Mouse (Mus musculus) neural tube, embryonic 14.5 days (tissue): ENCODE data around the gene Fn1. TPM values are rescaled to one million over a fixed set of nuclear protein-coding genes. Genes with fewer than 3 reads are reported as not detected.

Experiments
- ATAC-seq: fragments of 200-750 bp; cut with Nextera tagmentation; 2 replicates; pipeline ENCODE4 v1.8.0; 2017; ENCODE audit warnings: low read depth, mild to moderate bottlenecking, moderate TSS enrichment, moderate library complexity
- H3K27ac ChIP-seq: fragments of 300-500 bp; sonication (generic); 2 replicates; pipeline ENCODE4 v1.5.1; 2014; ENCODE audit warnings: low read depth, mild to moderate bottlenecking, control low read depth, low read length, moderate library complexity, mixed read lengths
- H3K27me3 ChIP-seq: fragments of 300-500 bp; sonication (generic); 2 replicates; pipeline ENCODE4 v1.6.1; 2014; ENCODE audit warnings: low read length; ENCODE audit not compliant: control insufficient read depth, insufficient read depth
- H3K36me3 ChIP-seq: fragments of 300-500 bp; sonication (generic); 2 replicates; pipeline ENCODE4 v1.6.1; 2014; ENCODE audit warnings: low read length, mixed read lengths; ENCODE audit not compliant: control insufficient read depth, insufficient read depth
- H3K4me1 ChIP-seq: fragments of 300-500 bp; sonication (generic); 2 replicates; pipeline ENCODE4 v1.6.1; 2014; ENCODE audit warnings: low read length; ENCODE audit not compliant: control insufficient read depth, insufficient read depth
- H3K4me2 ChIP-seq: fragments of 300-500 bp; sonication (generic); 2 replicates; pipeline ENCODE4 v1.6.1; 2014; ENCODE audit warnings: mild to moderate bottlenecking, low read depth, low read length, control low read depth
- H3K4me3 ChIP-seq: fragments of 300-500 bp; sonication (generic); 2 replicates; pipeline ENCODE4 v1.5.1; 2014; ENCODE audit warnings: low read depth, low read length, control low read depth, mixed read lengths
- H3K9ac ChIP-seq: fragments of 300-500 bp; sonication (generic); replicated peaks from 2 replicates; pipeline ENCODE4 v1.6.1; 2014; ENCODE audit warnings: low read depth, mild to moderate bottlenecking, control low read depth, low read length, mixed read lengths
- H3K9me3 ChIP-seq: fragments of 300-500 bp; sonication (generic); 2 replicates; pipeline ENCODE4 v1.6.1; 2016; ENCODE audit warnings: low read length; ENCODE audit not compliant: control insufficient read depth
- WGBS: fragments of 180-500 bp; shearing (Covaris S2); extraction: QIAGEN DNeasy Blood & Tissue Kit; methylation state at CpG from one replicate; pipeline ENCODE4 v1.1.7; 2014; 5-methylcytosine and 5-hydroxymethylcytosine counted together
- polyA plus RNA-seq: library from polyadenylated mRNA; unstranded; fragments of >200 nt; fragmentation: Nextera tagmentation; extraction: Ambion mirVana; gene quantifications from 2 replicates; pipeline ENCODE4 v1.2.1, GENCODE M21; 2014

Fn1 gene
- polyA plus RNA-seq, 1 experiment from 2014 or later = 18.5 TPM

DNA sequence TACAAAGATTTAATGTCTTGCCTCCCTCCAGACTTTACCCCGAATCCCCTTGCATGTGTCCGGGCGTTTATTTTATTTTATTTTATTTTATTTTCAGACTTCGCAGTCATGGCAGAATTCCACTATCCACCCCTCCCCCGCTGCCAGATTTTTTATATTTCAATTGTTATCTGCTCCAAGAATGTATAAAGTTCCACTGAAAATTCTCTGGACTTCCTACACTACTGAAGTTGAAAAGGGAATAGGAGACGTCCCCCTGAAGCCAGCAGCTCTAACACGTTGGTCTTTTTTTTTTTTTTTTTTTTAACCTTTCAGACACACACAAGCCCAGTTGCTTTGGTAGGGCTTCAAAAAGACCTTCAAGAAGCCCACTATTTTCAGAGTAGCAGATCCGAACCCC lies 1.2 kb upstream of the Fn1 start:
- ATAC-seq = no peak
- Histone ChIP-seq H3K4me2 (peak overlapping the region; percentile 96), H3K27me3 (no peaks in the 10 kb centered on the region), H3K9me3 (no peaks in the 10 kb centered on the region), H3K27ac (no peak overlapping the region), H3K4me3 (peak overlapping the region; percentile 64; the same call in 1 of the 2 replicates), H3K36me3 (no peaks in the 10 kb centered on the region), H3K9ac (0 out of 2 replicates have a peak overlapping the region, but pooled peaks have one; percentile 57), H3K4me1 (peaks cover 7% of the 10 kb centered on the region; the same call in 1 of the 2 replicates)
- WGBS = 17% methylated on average over 8 of the region's 8 CpGs

DNA sequence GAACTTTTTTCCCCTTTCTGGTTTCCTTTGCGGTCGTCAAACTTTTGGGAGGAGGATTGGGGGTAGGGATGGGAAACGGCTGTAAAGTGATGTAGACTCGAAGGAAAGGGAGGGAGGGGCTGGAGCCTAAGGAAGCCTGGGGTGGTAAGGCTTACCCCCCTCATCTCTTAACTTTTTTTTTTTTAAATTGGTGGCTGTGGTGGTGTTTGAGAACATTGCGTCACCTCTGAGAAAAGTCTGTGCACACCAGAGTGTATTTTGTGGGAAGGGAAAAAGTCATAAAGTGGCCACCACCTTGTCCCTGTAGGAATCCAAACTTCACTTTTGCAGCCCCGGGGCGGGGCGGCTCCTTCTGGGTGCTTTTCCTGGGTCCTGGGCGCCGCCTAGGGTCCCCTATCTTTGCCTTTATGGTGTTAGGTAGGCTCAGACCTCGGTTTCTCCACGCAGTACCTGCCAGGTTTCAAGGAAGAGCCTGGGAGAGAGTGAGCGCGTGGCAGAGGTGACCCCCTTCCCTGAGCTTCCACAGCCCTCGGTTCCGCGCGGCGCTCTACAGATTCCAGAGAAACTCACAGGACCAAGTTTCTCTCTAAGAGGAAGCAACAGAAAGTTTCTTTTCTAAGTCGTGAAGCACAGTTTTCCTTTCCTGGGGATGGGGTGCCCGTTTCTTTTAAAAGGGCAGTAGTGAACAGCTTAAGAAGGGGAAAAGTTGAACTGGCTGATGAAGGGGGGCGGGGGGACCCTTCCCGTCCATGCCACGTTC lies 580 bp upstream of the Fn1 start:
- Histone ChIP-seq H3K4me3 (peak overlapping the region; percentile 64), H3K27me3 (no peaks in the 10 kb centered on the region), H3K4me2 (peak overlapping the region; percentile 96), H3K36me3 (no peaks in the 10 kb centered on the region), H3K9me3 (no peaks in the 10 kb centered on the region), H3K27ac (peak overlapping the region; percentile 52; the same call in 1 of the 2 replicates), H3K4me1 (peaks cover 7% of the 10 kb centered on the region; the same call in 1 of the 2 replicates), H3K9ac (peak overlapping the region; percentile 57)
- WGBS = under 1% methylated on average over 24 of the region's 24 CpGs
- peak; percentile 12; the same call in 1 of the 2 replicates for ATAC-seq

DNA sequence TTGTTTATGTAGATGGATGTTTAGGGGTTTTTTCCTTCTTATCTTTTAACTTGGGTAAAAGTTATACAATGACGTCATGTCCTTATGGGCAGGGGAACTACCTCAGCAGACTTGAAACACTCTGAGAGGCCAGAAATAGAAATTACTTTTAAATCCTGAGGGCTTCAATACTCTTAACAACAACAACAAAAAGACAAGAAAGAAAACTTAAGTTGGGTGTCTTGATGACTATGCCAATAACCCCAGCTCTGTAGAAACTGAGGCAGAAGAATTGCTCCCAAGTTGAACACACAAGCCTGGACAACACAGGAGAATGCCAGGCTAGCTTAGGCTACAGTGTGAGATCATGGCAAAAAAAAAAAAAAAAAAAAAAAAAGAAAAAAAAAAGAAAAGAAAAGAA lies 1.2 kb downstream of the Fn1 start:
- H3K4me3 ChIP-seq = peak overlapping the region; percentile 1; the same call in 1 of the 2 replicates
- H3K4me1 ChIP-seq = peaks cover 7% of the 10 kb centered on the region; the same call in 1 of the 2 replicates
- 31% methylated on average over 1 of the region's 1 CpGs for WGBS

DNA sequence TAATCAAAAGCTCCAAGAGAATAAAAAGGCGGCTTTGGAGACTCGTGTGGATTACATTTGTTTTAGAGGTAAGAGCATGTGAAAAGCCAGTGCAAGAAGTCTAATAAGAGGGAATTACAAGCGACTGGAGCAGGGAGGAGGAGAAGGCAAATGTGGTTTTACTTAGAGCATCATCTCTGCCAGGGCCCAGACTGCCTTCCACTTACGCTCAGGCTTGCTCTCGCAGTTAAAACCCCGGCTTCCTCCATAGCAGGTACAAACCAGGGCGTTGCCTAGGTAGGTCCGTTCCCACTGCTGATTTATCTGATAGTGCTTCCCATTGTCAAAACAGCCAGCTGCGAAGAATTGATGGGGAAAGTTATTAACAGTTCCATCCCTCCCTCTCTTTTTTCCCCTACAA lies 1.7 kb downstream of the Fn1 start:
- 32% methylated on average over 9 of the region's 9 CpGs for WGBS
- Histone ChIP-seq H3K9me3 (no peaks in the 10 kb centered on the region), H3K4me3 (peak overlapping the region; percentile 1; the same call in 1 of the 2 replicates), H3K4me1 (peaks cover 7% of the 10 kb centered on the region; the same call in 1 of the 2 replicates), H3K9ac (no peak overlapping the region), H3K36me3 (no peaks in the 10 kb centered on the region), H3K4me2 (peak overlapping the region; percentile 15; the same call in 1 of the 2 replicates), H3K27ac (no peak overlapping the region), H3K27me3 (no peaks in the 10 kb centered on the region)
- no peak for ATAC-seq

More for the DNA sequence above, 1.2 kb downstream of the Fn1 start:
- H3K4me2 ChIP-seq = peak overlapping the region; percentile 0; the same call in 1 of the 2 replicates
- H3K27ac ChIP-seq = no peak overlapping the region
- ATAC-seq = no peak
- H3K36me3 ChIP-seq = no peaks in the 10 kb centered on the region
- H3K27me3 ChIP-seq = no peaks in the 10 kb centered on the region
- H3K9me3 ChIP-seq = no peaks in the 10 kb centered on the region
- H3K9ac ChIP-seq = no peak overlapping the region

DNA sequence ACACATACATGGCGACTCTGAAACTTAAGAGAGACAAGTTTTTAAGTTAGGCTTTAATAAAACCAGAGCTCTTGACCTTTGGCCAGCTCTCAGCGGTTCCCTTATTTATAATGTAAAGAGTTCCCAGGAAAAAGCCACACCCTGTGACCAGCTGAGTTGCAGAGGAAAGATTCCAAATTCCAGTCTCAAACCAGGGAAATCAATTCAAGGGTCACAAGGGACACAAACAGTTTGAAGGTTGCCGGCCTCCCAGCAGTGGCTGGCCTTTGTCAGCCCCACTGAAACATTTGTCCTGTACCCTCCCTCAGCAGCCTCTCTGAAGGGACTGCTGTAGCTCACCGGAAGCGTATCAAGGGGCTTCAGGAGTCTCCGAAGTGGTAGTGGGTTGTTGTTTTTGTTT lies 2.3 kb downstream of the Fn1 start:
- H3K27me3 ChIP-seq = no peaks in the 10 kb centered on the region
- no peak overlapping the region for H3K27ac ChIP-seq
- no peak overlapping the region for H3K9ac ChIP-seq
- ATAC-seq = no peak
- H3K4me1 ChIP-seq = peaks cover 7% of the 10 kb centered on the region; the same call in 1 of the 2 replicates
- WGBS = 22% methylated on average over 6 of the region's 6 CpGs
- H3K4me2 ChIP-seq = 0 out of 2 replicates have a peak overlapping the region, but pooled peaks have one; percentile 15
- no peaks in the 10 kb centered on the region for H3K9me3 ChIP-seq
- H3K4me3 ChIP-seq = no peak overlapping the region
- H3K36me3 ChIP-seq = no peaks in the 10 kb centered on the region

DNA sequence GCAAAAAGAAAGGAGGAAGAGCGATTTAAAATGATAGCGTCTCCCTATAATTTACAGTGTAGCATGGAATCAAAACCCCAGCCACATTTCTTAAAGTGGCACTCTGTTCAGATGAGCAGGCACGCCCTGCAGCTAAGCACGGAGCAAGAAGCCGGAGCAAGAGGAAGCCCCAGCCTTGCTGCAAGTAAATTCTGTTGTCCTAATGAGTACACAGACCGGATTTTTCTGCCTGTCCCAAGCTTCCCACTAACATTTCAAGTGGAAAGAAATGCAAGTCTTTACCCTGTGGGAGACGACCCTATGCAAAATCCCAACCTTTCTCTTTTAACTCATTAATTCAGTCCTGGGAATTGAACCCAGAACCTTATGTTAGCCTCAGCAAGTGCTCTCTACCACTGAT lies 4.8 kb downstream of the Fn1 start:
- no peak for ATAC-seq
- no peak overlapping the region for H3K4me3 ChIP-seq
- H3K27me3 ChIP-seq = no peaks in the 10 kb centered on the region
- WGBS = 90% methylated on average over 7 of the region's 7 CpGs
- no peak overlapping the region for H3K9ac ChIP-seq
- no peak overlapping the region for H3K27ac ChIP-seq
- no peaks in the 10 kb centered on the region for H3K9me3 ChIP-seq
- H3K4me2 ChIP-seq = no peak overlapping the region
- no peaks in the 10 kb centered on the region for H3K36me3 ChIP-seq
- H3K4me1 ChIP-seq = no peaks in the 10 kb centered on the region

DNA sequence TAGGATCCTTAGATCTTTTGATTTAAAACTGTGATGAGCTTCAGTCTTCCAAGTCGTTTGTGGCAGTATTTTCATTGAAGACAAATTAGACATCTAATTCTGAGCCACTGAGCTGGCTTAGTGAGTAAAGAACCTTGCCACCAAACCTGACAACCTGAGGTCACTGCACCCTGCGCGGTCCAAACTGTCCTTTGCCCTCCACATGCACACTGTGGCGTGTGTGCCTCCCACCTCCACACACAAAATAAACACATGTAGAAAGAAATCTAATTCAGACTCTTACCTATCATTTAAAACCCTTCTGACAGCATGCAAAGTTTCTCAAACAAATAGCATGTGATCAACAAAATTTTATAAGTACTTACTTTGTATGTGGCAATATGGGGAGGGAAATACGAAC lies 6.2 kb downstream of the Fn1 start:
- Histone ChIP-seq H3K9ac (no peak overlapping the region), H3K27ac (no peak overlapping the region), H3K36me3 (no peaks in the 10 kb centered on the region), H3K27me3 (no peaks in the 10 kb centered on the region), H3K4me1 (no peaks in the 10 kb centered on the region), H3K4me2 (no peak overlapping the region), H3K9me3 (no peaks in the 10 kb centered on the region), H3K4me3 (no peak overlapping the region)
- 87% methylated on average over 5 of the region's 5 CpGs for WGBS
- ATAC-seq = no peak

DNA sequence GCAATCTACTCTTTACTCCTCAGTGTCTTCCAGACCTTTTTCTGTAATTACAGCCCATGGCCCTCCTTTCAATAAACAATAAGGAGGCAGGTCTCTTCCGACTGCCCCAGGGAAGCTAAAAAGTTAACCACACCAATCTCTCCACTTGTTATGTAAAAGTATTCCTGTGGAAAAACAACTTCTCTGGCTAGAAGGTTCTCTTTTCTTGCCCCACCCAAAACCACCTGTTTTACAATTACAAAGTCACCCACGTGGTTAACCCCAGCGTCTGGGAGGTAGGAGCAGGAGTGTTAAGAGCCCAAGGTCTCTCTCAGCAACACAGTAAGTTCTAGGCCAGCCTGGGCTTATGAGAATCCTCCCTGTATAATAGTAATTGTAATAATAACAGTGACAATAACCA lies 7.0 kb downstream of the Fn1 start:
- Histone ChIP-seq H3K27ac (no peak overlapping the region), H3K9ac (no peak overlapping the region), H3K4me3 (no peak overlapping the region), H3K27me3 (no peaks in the 10 kb centered on the region), H3K4me1 (no peaks in the 10 kb centered on the region), H3K9me3 (no peaks in the 10 kb centered on the region), H3K4me2 (no peak overlapping the region), H3K36me3 (no peaks in the 10 kb centered on the region)
- no peak for ATAC-seq
- 67% methylated on average over 3 of the region's 3 CpGs for WGBS

DNA sequence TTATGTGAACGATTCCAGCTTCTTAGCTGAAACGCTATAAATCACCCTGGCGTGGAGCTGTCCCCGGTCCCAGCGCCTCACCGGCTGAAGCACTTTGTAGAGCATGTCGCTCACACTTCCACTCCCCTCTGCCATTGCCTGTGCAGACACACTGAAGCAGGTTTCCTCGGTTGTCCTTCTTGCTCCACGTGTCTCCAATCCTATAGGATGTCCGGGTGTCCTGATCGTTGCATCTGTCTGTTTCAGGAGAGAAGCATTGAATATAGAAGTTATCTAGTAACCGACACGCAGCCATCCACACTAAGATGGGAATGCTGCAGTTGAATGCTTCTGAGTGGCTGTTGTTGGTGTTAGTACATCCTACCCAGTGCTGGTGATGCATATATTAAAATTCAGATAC lies 7.5 kb downstream of the Fn1 start:
- no peak overlapping the region for H3K4me3 ChIP-seq
- no peak overlapping the region for H3K27ac ChIP-seq
- H3K9me3 ChIP-seq = no peaks in the 10 kb centered on the region
- no peaks in the 10 kb centered on the region for H3K27me3 ChIP-seq
- no peak overlapping the region for H3K9ac ChIP-seq
- WGBS = 90% methylated on average over 13 of the region's 13 CpGs
- H3K4me1 ChIP-seq = no peaks in the 10 kb centered on the region
- no peak for ATAC-seq
- H3K36me3 ChIP-seq = no peaks in the 10 kb centered on the region
- H3K4me2 ChIP-seq = no peak overlapping the region
